Mouse (Mus musculus) heart, embryonic 10.5 days (tissue): ENCODE results near the gene Slc43a2. TPM values are rescaled to one million over a fixed set of nuclear protein-coding genes. Genes with fewer than 3 reads are reported as not detected.
"Not testable (repeated sequence)": the region's sequence is repeated elsewhere in the genome, so short reads cannot be mapped to it uniquely, and the experiment has no call there.

ENCODE experiments used
- DNase-seq: peaks from one replicate; pipeline ENCODE4 v3.0.0-alpha.2; 2017; ENCODE audit warnings: low spot score
- H3K27ac ChIP-seq: fragments of 300-500 bp; sonication (generic); 2 replicates; pipeline ENCODE4 v1.5.1; 2016; ENCODE audit warnings: mild to moderate bottlenecking
- H3K27me3 ChIP-seq: fragments of 300-500 bp; sonication (generic); 2 replicates; pipeline ENCODE4 v1.6.1; 2016; ENCODE audit warnings: mild to moderate bottlenecking; ENCODE audit not compliant: poor library complexity, insufficient read depth, severe bottlenecking
- H3K36me3 ChIP-seq: fragments of 300-500 bp; sonication (generic); 2 replicates; pipeline ENCODE4 v1.6.1; 2016; ENCODE audit warnings: mild to moderate bottlenecking, moderate library complexity
- H3K4me1 ChIP-seq: fragments of 300-500 bp; sonication (generic); 2 replicates; pipeline ENCODE4 v1.6.1; 2016; ENCODE audit warnings: mild to moderate bottlenecking
- H3K4me3 ChIP-seq: fragments of 300-500 bp; sonication (generic); 2 replicates; pipeline ENCODE4 v1.5.1; 2016; ENCODE audit warnings: mild to moderate bottlenecking, moderate library complexity
- H3K9me3 ChIP-seq: fragments of 300-500 bp; sonication (generic); 2 replicates; pipeline ENCODE4 v1.6.1; 2016; ENCODE audit warnings: mild to moderate bottlenecking, moderate library complexity
- WGBS: fragments of 180-500 bp; shearing (Covaris S2); methylation state at CpG from one replicate; pipeline ENCODE4 v1.1.7; 2016; 5-methylcytosine and 5-hydroxymethylcytosine counted together
- polyA plus RNA-seq: library from polyadenylated mRNA; unstranded; fragments of >200 nt; fragmentation: Nextera tagmentation; extraction: Ambion mirVana; gene quantifications from 2 replicates; pipeline ENCODE4 v1.2.1, GENCODE M21; 2016

The Slc43a2 gene
- polyA plus RNA-seq, 1 experiment from 2014 or later, result 5.5 TPM

DNA sequence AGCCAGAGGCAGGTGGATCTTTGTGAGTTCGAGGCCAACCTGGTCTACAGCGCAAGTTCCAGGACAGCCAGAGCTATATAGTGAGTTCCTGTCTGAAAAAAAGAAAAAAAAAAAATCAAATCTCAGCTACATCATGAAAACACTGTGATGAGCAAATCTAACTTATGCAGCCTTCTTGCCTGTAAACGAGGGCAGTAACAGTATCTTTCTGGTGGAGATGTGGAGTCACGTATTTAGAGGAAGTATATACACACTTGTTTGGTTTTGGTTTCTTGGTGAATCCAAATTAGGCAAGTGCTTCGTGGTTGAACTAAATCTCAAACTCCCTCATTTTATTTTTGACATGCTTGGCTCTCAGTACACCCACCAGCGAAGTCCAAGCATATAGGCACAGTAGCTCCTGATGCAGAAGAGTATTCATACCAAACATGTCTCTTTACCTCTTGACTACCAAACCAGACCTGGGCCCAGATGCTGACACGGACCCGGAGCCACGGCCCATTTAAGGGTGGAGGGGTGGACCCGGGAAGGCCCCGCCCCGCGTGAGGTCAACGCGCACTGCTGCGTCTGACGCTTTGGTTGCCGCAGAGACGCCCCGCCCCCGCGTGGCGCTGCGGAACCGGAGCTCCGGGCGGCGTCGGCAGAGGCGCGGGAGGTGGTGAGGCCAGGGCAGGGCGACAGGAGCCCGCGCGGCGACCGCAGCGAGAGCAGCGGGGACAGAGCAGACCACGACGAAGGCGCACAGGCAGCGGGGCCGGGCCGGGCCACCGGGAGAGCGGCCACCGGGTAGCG is 56.2 kb downstream of the Slc43a2 start, which contains the start of gene Pitpna:
TSS of gene Pitpna (plus strand) at position 605 of the 792 bp plus-strand sequence.
- WGBS, result 5% methylated on average over 49 of the region's 49 CpGs
- peaks cover 29% of the 10 kb centered on the region for H3K4me1 ChIP-seq
- no peaks in the 10 kb centered on the region for H3K27me3 ChIP-seq
- H3K36me3 ChIP-seq, result peaks cover 18% of the 10 kb centered on the region
- H3K9me3 ChIP-seq, result no peaks in the 10 kb centered on the region
- H3K27ac ChIP-seq, result peak within 1 kb of the TSS; percentile 95
- peak within 1 kb of the TSS; percentile 98 for H3K4me3 ChIP-seq
- peak; percentile 97 for DNase-seq

DNA sequence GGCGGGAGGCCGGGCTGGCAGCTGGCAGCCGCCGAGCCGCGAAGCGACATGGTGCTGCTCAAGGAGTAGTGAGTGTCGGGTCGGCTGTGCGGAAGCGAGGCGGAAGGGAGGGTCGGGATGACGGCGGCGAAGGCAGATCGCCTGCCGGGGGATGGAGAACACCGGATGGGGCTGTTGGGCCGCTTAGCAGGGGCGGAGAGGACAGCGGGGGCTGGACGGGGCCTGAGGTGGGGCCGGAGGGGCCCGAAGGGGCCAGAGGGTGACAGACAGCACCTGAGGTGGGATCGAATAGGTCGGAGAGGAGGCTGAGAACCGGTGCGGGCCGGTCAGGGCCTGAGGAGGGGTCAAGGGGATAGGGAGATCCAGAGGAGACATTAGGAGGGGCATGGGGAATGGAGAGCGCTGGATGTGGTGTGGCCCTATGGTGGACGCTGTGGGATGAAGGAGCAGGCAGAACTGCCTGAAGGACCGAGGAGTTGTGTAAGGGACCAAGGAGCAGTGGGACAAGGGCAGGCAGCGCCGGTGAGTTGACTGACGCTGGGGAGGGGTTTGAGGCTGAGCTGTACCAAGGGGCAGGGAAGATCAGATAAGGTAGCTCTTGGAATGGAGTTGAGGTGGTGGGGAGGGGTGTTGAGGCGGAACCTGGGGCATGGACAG is 56.9 kb downstream of the Slc43a2 start:
- H3K27me3 ChIP-seq, result no peaks in the 10 kb centered on the region
- H3K27ac ChIP-seq, result peak overlapping the region; percentile 95
- H3K9me3 ChIP-seq, result no peaks in the 10 kb centered on the region
- H3K4me1 ChIP-seq, result peaks cover 29% of the 10 kb centered on the region
- DNase-seq, result peak; percentile 82
- H3K4me3 ChIP-seq, result peak overlapping the region; percentile 98
- WGBS, result under 1% methylated on average over 37 of the region's 37 CpGs
- H3K36me3 ChIP-seq, result peaks cover 26% of the 10 kb centered on the region

DNA sequence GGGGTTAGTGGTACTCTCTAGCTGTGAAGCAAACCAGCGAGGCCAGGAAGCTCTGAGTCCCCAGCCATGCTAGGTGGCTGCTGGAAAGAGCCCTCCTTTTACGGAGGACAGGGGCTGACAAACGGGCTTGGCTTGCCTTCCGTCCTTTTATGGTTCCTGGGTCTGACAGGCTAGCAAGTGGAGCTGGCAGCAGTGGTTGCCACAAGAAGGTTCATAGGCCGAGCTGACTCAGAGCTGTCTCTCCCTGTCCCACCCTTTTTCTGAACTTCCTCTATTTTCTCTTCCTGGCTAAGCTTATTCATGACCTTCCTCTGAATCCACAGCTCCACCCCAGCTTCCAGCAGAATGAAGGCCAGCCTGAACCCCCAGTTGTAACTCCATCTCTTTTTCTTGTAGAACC is 61.1 kb downstream of the Slc43a2 start:
- Histone ChIP-seq H3K9me3 (no peaks in the 10 kb centered on the region), H3K27me3 (no peaks in the 10 kb centered on the region), H3K4me1 (peaks cover 36% of the 10 kb centered on the region), H3K36me3 (peaks cover 63% of the 10 kb centered on the region), H3K27ac (no peak overlapping the region), H3K4me3 (no peak overlapping the region)
- no peak for DNase-seq
- 86% methylated on average over 5 of the region's 5 CpGs for WGBS

DNA sequence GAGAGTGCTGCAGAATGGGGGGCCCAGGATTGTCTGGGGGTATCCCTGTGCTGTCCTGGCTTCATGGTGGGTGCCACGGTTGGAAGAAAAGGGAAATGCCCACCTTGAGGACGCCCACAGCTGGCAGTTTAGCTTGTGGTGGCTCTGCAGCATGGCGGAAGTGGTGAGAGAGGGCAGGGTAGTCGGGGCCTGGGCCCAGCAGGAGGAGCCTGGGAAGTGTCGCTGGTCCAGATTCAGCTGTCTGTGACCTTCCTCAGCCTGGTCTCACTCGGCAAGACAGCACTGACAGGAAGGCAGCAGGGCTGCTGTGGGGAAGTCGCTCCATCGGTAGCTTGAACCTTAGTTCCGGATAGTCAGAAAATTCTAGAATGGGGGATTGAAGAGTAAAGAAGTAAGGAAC is 62.9 kb downstream of the Slc43a2 start:
- Histone ChIP-seq H3K9me3 (no peaks in the 10 kb centered on the region), H3K36me3 (peaks cover 81% of the 10 kb centered on the region), H3K4me1 (peaks cover 22% of the 10 kb centered on the region), H3K27ac (no peak overlapping the region), H3K4me3 (no peak overlapping the region), H3K27me3 (no peaks in the 10 kb centered on the region)
- no peak for DNase-seq
- WGBS, result 78% methylated on average over 9 of the region's 9 CpGs

DNA sequence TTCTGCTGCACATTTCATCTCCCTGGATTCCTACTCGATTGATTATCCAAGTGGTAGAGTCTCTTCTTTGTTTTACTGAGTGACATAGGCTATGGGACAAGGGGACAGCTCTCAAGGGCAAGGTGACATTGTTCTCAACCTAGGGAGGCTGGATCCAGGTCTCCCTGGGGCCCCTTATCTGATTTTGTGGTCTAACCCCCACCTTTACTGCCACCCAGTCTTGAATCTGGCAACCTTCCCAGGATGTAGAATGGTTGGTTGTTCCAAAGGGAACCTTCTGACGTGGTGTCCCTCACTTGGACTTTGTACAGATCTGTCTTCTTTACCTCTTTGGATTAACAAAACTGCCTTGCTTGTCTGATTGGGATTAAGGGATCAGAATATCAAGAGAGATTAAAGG is 63.9 kb downstream of the Slc43a2 start:
- Histone ChIP-seq H3K9me3 (no peaks in the 10 kb centered on the region), H3K4me1 (peaks cover 14% of the 10 kb centered on the region), H3K36me3 (peaks cover 84% of the 10 kb centered on the region), H3K27ac (no peak overlapping the region), H3K4me3 (no peak overlapping the region), H3K27me3 (no peaks in the 10 kb centered on the region)
- 76% methylated on average over 2 of the region's 2 CpGs for WGBS
- DNase-seq, result no peak

DNA sequence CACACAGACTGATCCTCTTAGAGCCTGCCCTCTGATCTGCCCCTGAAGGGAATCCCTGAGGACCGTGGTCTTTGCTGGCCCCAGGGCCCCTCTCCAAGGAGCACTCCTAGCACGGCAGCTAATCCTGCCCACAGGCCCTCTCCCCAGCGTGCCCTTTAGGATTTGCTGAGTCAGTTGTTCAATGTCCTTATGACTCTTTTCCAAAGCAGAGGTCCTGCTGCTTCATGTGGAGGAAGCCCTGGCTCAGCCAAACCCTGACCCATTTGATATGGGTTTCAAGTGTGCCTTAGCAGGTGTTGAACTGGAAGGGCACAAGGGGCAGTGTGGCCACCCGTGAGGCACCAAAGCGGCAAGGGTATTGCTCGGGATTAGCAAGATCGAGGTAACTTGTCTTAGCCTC is 64.3 kb downstream of the Slc43a2 start:
- Histone ChIP-seq H3K4me1 (peaks cover 14% of the 10 kb centered on the region), H3K27ac (no peak overlapping the region), H3K36me3 (peaks cover 88% of the 10 kb centered on the region), H3K27me3 (no peaks in the 10 kb centered on the region), H3K9me3 (no peaks in the 10 kb centered on the region), H3K4me3 (no peak overlapping the region)
- no peak for DNase-seq
- WGBS, result 87% methylated on average over 7 of the region's 7 CpGs

DNA sequence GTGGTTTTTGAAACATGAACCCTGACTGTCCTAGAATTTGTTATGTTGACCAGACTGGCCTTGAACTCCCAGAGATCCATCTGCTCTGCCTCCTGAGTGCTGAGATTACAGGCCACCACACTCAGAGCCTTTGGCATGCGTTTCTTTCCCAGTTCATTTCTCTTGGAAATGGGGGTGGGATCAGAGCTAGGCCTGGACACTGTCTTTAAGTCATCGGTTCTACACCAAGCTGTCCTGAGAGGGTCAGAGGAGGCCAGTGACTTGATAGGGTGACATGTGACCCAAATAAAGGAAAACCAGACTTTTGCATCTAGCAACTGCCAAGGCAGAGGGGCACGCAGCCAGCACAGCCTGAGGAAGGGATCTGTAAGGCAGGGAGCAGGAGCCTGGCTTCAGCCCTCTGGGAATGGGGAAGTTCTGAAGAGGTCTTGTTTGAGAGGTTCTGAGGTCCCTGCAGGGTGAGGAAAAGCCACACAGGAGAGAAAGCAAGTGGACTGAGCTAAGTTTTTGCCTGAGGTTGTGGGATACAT is 65.3 kb downstream of the Slc43a2 start:
- Histone ChIP-seq H3K36me3 (peaks cover 91% of the 10 kb centered on the region), H3K4me1 (peaks cover 14% of the 10 kb centered on the region), H3K27ac (no peak overlapping the region), H3K4me3 (no peak overlapping the region), H3K27me3 (no peaks in the 10 kb centered on the region), H3K9me3 (no peaks in the 10 kb centered on the region)
- WGBS, result 71% methylated on average over 3 of the region's 3 CpGs
- no peak for DNase-seq

DNA sequence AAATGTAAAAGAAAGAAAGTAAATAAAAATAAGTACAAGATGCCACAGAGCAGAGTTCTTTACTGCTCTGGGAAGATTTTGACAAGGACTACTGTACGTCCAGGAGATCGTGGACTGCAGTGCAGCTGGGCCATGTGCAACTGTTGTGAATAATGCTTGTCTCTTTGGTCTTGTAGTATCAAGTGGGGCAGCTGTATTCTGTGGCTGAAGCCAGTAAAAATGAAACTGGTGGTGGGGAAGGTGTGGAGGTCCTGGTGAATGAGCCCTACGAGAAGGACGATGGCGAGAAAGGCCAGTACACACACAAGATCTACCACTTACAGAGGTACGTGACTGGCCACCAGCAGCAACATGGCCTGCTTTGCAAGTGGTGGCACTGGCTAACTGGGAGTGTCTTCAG is 66.5 kb downstream of the Slc43a2 start:
- Histone ChIP-seq H3K4me3 (no peak overlapping the region), H3K27ac (no peak overlapping the region), H3K36me3 (peaks cover 92% of the 10 kb centered on the region), H3K9me3 (no peaks in the 10 kb centered on the region), H3K4me1 (peaks cover 9% of the 10 kb centered on the region; the same call in 1 of the 2 replicates), H3K27me3 (no peaks in the 10 kb centered on the region)
- no peak for DNase-seq
- WGBS, result 91% methylated on average over 6 of the region's 6 CpGs

DNA sequence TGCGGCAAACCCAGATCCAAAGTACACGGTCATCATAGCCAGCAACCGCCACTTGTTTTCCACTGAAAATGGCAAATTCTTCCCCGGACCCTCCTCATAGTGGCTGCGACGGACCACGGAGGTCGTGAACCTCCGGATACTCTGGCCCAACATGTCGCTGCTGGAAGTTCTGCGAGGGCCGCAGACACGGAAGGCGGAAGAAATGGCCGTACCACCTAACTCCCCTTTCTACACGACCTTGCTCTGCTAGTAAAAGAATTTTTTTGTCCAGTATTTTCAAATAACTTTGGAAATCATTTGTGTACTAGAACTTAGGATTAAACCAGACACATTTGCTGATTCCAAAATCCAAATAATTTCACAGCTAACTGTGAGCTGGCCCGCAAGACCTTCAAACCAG is 68.3 kb downstream of the Slc43a2 start:
- not testable (repeated sequence) for H3K4me1 ChIP-seq, H3K9me3 ChIP-seq, DNase-seq, H3K27me3 ChIP-seq, H3K4me3 ChIP-seq, H3K27ac ChIP-seq
- H3K36me3 ChIP-seq, result peaks cover 85% of the 10 kb centered on the region
- 94% methylated on average over 17 of the region's 17 CpGs for WGBS

DNA sequence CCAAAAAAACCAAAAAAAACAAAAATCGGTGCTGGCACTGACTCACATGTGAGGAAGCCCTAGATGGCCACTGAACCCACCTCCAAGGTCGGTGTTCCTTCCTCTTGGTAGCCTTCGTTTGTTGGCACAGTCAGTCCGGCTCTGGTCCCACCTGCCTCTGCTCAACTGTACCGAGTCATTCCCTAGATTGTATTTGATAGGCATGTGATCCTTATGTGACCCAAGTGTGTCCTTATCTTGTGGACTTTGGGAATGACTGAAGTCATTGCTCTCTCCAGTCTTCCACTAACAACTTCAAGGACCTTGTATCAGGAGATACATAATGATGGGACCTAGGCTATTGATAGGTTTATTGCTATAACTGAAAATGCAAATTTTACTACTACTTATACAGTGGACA is 73.3 kb downstream of the Slc43a2 start:
- no peak overlapping the region for H3K4me3 ChIP-seq
- 82% methylated on average over 5 of the region's 5 CpGs for WGBS
- H3K4me1 ChIP-seq, result peaks cover 4% of the 10 kb centered on the region; the same call in 1 of the 2 replicates
- no peak overlapping the region for H3K27ac ChIP-seq
- H3K36me3 ChIP-seq, result peaks cover 79% of the 10 kb centered on the region
- DNase-seq, result no peak
- no peaks in the 10 kb centered on the region for H3K27me3 ChIP-seq
- no peaks in the 10 kb centered on the region for H3K9me3 ChIP-seq

DNA sequence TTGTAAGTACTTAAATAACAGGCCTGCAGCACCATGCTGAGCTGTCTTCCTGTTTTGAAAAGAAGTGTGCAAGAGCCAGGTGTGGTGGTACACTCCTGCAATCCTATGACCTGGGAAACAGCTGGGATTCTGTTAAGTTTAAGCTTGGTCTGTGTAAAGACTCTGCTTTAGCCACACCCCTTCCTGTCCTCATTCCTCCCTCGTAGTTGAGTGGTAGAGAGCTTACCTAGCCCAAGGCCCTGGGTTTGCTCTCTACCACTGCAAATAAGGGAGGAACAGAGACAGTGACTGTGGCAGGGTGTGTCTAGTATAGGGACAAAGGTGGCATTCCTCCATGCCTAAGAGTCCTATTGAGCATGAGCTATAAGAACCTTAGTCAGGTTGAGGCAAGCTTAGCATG is 73.8 kb downstream of the Slc43a2 start:
- no peak overlapping the region for H3K4me3 ChIP-seq
- no peak overlapping the region for H3K27ac ChIP-seq
- H3K36me3 ChIP-seq, result peaks cover 79% of the 10 kb centered on the region
- 59% methylated on average over 1 of the region's 1 CpGs for WGBS
- no peak for DNase-seq
- H3K4me1 ChIP-seq, result peaks cover 7% of the 10 kb centered on the region; the same call in 1 of the 2 replicates
- no peaks in the 10 kb centered on the region for H3K9me3 ChIP-seq
- H3K27me3 ChIP-seq, result no peaks in the 10 kb centered on the region

DNA sequence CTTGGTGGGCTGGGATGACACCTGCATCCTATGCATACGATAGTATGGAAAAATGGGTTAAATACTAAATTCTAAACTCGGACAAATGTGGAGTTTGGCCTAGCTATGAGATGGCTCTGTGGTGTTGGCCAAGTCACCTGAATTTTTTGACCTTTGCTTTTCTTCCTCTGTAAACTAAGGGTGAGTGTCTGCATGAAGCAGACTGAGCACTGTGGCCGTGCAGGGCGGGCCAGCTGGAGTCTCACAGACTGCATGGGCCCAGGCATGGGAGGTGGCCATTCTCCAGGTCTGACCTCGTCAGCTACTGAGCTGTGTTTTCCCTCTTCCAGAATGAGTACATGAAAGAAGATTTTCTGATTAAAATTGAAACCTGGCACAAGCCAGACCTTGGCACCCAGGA is 77.3 kb downstream of the Slc43a2 start:
- 89% methylated on average over 5 of the region's 5 CpGs for WGBS
- no peaks in the 10 kb centered on the region for H3K9me3 ChIP-seq
- H3K27me3 ChIP-seq, result no peaks in the 10 kb centered on the region
- DNase-seq, result no peak
- H3K4me3 ChIP-seq, result no peak overlapping the region
- peaks cover 7% of the 10 kb centered on the region; the same call in 1 of the 2 replicates for H3K4me1 ChIP-seq
- no peak overlapping the region for H3K27ac ChIP-seq
- peaks cover 72% of the 10 kb centered on the region for H3K36me3 ChIP-seq

DNA sequence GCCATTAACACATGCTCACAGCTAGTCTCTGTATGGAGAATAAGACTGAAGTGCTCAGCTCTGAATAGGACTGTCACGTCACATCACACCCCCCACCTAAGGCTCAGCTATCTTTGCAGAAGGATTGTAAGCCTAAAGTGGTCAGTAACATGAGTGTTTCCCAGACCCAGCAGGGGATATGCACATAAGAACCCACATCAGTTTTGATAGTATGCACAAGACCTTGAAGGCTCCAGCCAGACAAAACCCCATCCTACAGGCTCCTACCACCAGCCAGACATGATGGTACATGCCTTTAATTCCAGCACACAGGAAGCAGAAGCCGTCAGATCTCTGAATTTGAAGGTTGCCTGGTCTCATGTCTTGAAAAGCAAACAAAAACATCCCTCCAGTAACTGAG is 78.5 kb downstream of the Slc43a2 start:
- H3K27ac ChIP-seq, result no peak overlapping the region
- no peaks in the 10 kb centered on the region for H3K27me3 ChIP-seq
- peaks cover 79% of the 10 kb centered on the region for H3K36me3 ChIP-seq
- H3K9me3 ChIP-seq, result no peaks in the 10 kb centered on the region
- no peak overlapping the region for H3K4me3 ChIP-seq
- H3K4me1 ChIP-seq, result peaks cover 7% of the 10 kb centered on the region; the same call in 1 of the 2 replicates
- no peak for DNase-seq
- WGBS, result 77% methylated on average over 2 of the region's 2 CpGs
